Mouse (Mus musculus) megakaryocyte progenitor cell, adult 5-6 weeks (primary cell): ENCODE measurements around the gene Nrk. TPM values are rescaled to one million over a fixed set of nuclear protein-coding genes. Genes with fewer than 3 reads are reported as not detected.
A peak's percentile ranks its signal among the peaks of the same experiment; 100 is the strongest.

ENCODE experiments used
- ATAC-seq: replicated peaks from 2 replicates; pipeline ENCODE4 v1.8.0; 2016; ENCODE audit warnings: mild to moderate bottlenecking, moderate TSS enrichment, inconsistent platforms; ENCODE audit not compliant: poor library complexity
- total RNA-seq, 2 experiments: library from RNA; stranded (forward) in 1 of 2; stranded (reverse) in 1 of 2; fragments of 157-497, 149-512 nt in 1 of 2; fragments of 200-1000 nt in 1 of 2; gene quantifications; 2 replicates each; pipeline versions ENCODE4 v1.2.3 to v1.2.4; 2015 to 2017

The Nrk gene
- total RNA-seq (2015): 0.02 TPM in 1 of 2 replicates, not detected in the other
- not detected in 2 replicates for total RNA-seq (2017)

DNA sequence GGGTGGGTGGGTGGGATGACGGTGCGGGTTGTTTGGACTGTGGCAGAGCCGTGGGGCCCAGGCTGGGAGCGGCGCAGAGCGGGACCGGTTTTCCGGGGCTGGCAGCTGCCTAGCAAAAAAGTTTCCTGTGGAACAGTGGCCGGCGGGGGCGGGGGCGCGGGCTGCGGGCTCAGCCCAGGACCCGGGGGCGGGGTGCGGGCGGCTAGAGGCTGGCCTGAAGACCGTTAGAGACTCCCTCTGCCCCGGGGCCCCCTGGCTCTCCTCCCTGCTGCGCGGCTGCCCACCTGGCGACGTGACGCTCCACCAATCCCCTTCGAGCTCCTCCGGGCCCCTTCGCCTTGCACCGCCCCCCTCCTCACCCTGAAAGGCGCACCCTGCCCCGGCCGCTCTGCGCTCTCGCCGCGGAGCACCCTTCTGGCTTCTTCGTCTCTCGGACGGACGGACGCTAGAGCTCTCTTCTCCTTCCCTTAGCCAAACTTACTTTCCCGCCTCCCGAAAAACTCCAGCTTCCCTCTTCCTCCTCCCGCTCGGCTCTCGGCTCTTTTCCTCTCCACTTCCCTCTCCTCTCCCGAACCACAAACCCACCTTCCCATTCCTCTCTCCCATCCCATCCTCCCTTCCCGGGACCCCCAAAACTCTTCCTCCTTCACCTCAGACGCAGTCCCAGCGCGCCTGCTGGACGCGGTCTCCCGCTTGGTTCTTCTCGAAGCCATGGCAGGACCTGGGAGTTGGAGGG is at the start of gene Nrk:
Gene Nrk (plus strand): TSS at position 390 of the 736 bp plus-strand sequence.
- ATAC-seq: peak; percentile 34

DNA sequence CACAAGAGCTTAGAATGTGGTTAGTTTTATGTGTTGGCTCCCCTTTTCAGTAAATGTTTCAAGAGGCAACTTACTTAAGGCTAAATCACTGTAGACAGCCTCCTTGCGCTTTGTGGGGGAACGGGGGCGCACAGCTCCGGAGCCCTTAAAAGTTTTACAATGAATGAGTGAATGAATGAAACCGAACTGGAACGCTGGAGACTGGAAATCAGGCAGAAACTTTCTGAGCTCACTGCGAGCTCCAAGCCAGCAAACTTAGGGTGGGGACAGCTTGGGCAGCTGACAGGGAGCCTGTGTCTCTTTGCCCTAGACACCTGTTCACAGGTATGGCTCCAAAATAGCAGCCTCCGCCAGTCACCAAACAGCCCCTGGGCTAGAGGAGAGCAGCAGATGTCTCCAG is 864 bp upstream of the Nrk start:
- ATAC-seq: no peak

DNA sequence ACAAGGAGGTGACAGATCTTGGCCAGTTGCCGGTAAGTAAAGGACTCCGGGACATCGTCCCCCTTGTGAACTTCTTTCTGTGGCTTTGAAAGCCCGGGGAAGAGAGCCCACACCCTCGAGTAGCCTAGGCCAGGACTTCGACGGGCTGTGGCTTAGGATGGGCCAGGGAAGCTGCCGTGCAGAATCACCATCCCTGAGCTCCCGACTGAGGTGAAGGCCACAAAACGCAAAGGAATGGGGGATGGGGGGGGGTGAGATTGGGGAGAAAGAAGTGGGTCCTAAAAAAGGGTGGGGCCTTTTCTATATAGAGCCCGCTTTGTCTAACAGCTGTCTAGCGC is 516 bp downstream of the Nrk start:
- ATAC-seq: no peak

DNA sequence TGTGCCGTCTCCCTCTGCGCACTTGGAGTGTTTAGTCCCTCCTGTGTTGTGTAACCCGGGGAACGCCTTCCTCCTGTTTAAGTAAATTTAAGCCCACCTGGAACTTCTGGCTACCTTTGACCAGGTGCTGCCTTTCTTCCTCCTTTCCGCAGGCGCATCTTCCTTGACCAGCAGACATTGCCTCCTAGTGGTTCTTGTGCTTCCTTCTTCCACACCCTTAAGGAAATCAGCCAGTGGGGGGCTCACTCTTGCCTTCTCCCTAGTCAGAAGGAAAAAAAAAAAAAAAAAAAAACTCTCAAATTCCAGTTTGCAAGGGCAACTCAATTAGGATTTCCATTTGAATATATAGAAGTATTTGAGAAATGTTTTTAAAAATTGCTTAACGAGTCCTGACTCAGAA is 4.8 kb downstream of the Nrk start:
- no peak for ATAC-seq

DNA sequence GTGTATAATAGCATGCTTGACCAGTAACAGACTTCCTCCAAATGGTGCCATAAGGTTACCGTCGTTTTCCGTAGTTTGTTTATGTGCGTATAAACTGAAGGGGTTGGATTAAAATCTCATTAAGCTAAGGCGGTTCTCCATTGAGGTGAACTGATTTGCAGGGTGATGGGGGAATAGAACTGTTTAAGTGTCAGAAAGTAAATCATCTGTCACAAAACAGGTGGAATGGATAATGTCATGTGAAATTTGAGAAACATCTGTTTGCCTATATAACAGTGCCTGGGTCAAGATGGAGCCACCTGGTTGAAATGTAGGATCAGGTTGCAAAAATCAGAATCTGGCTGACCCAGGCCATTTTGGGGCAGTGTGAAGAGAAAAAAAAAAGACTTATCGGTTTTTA is 29.7 kb downstream of the Nrk start:
- no peak for ATAC-seq

DNA sequence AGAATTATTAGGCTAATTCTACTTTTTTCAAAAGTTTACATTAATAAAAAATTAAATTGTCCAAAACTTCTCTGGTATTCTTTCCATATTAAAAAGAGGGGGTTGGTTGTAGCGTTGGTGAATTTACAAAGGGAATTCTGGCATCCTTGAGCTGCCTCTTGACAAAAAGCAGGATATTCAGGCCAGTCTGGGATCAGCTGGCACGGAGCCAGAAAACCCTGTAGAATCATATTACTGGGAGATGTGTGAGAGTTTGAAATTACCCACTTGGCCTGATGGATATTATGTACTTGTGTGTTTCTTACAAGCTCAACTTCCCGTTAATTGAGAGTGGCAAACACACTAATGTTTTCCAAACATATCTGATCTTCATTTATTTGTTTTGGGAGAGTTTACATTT is 46.5 kb downstream of the Nrk start:
- no peak for ATAC-seq

DNA sequence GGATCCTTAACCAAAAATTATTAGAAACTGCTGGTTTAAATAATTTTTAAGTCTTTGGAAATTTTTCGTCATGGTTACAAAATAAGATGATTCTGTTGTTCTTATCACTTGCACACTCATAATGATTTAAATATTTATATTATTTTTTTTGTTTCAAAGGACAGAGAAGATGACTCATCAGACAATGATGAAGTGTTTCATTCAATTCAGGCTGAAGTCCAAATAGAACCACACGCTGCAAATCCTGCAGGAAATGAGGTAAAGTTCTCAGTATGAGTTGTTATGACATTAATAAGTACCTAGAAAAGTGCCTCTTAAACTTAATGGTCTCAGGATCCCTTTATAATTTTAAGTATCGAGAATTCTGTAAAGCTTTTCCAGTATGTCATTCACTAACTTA is 64.3 kb downstream of the Nrk start:
- no peak for ATAC-seq

DNA sequence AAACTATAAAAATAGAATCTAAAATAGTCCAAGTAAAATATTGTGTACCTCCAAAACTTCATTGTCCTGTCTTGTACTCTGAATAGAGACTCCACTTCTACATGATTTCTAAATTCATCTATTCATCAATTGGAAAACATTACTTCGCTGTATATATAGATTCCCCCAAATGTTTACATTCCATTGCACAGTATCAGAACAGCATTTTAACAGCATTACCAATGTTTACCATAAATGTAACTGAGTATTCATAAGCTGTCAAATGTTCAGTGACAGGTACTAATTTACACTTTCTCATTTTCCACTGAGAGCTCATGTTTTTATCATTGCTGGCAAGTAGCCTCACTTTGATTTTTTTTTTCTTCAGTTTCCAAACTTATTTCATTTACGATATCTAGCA is 65.0 kb downstream of the Nrk start:
- no peak for ATAC-seq

DNA sequence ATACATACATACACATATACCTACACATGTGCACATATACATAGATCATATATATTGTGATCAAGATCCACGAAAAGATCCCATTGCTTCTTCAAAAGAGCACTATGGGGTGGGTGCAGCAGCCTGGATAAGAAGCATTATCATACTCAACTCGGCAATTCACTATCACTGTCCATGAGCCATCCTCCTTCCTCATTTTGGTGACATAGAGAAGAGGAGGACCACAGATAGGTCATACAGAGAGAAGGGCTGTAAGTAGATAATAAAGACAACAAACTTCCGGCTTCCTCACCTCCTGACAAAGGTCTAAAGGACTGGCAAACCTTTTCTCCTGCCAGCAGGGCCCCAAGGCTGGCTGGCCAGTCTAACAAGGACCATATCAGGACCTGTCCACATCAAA is 100.3 kb downstream of the Nrk start:
- ATAC-seq: no peak

DNA sequence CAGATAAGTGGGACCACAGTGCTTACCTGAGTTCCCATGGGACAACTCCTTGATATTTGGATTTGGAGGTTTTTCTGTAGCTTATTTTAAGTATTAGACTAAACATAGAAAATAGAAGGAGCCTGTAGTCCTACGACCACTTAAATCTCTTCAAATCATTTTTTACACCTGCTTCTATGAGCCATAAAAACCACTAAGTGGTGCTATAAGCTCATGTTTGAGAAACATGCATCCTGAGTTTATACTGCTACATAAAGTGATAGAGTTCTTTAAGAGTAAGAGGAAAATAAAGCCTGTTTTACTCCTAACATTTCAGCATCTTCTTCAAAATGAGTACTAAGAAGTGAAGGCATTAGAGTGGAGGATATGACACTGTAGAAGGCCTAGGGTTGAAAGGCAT is 102.3 kb downstream of the Nrk start:
- no peak for ATAC-seq

DNA sequence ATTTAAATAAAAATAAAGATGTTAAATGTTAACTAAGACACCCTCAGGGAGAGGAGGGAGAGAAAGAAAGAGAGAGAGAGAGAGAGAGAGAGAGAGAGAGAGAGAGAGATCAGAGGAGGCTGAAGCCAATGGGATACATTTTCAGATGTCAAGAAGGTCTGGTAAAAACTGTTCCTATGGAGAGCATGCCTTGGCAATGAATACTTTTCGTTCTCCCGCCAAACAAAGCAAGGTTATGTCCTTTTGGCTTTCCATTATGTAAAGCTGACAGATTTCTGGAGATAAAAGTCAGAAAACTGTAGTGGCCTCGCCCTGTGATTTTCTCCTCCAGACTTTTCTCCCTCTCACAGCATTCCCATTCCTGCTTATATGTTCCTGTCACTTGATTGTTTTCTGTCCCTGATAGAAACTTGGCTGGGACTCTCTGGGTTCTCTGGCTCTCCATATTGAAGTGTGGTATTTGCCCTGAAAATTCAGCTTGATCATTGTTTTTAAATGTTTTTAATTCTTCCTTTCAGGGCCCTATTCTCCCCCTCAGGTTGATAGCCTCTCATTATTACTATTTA is 112.4 kb downstream of the Nrk start:
- no peak for ATAC-seq

DNA sequence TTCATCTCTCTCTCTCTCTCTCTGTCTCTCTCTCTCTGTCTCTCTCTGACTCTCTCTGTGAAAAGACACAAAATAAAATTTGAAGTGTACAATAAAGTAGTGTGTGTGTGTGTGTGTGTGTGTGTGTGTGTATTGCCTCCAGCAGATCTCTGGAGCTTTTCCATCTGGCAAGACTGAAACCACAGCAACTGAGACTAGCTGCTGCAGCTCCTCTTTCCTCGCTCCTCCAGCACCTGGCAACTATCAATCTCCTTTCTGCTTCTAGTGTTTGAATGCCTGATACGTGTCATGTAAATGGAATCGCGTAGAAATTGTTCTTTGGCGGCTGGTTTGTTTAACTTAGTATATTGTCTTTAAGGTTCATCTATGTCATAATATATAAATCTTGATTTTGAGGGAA is 113.1 kb downstream of the Nrk start:
- ATAC-seq: no peak

DNA sequence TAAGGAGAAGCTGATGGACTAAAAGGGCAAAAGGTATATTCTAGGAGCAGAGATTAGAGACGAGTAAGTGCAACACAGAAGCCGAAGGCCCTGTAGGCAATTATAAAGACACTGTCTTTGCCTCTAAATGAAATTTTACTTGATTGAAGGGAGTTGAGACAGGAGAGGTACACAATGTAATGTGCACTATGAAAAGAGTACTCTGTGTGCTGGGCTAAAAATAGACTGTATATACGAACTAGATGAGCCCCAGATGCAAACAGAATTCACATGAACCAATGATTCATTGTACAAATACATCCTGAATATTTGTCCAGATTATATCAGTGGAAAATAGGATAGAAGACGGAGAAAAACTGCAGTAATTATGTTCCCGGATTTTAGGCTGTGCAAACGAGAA is 113.7 kb downstream of the Nrk start:
- ATAC-seq: no peak

DNA sequence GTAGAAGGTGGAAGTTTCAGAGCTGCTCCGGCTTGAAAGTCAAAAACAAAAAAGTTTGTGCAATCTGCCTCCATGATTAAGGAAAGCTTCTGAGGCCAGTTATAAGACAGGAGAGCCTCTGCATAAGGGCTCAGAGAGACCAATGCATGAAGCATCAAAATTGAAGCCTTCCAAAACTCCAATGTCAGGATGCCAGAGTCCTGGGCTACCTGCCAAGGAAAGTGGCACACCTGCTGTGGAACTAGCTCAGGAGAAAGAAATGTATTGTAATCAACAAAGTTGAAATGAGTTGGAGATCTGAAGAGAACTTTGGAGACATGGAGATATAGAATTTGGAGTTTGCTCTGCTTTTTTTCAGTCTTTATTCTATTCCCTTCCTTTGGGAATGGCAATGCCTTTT is 123.4 kb downstream of the Nrk start:
- ATAC-seq: no peak

DNA sequence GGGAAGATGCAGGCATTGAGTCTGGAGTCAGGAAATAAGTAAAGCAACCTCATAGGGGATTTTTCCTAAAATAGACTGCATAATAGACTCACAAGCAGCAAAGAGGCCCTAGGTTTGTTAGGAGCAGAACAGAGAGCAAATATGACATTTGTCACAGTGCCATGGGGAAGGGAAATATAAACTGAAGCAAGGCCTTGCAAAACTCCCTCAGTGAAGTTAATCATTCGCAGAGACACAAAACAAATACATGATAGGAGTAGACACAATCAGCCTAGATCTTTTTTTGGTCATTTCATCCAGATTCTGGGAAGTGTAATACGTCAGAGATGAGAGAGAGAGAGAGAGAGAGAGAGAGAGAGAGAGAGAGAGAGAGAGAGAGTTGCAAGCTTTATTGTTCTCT is 125.1 kb downstream of the Nrk start:
- no peak for ATAC-seq

DNA sequence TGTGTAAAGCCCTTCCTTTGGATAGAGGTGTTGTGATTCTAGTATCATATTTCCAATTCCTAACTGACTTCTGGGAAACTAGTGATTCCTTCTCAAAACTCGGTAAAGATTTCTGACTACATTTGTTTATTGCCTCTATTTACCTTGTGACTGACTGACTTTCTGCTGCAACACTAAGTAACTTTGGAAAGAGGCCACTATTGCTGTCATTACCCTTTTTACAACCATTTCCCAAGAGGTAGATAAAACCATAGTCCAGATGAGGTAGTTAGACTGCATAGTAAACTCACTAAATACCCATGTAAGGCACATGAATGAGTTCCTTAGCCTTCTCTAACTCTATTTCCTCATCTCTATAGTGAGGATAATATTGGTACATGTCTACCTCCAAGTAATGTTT is 126.9 kb downstream of the Nrk start:
- no peak for ATAC-seq

DNA sequence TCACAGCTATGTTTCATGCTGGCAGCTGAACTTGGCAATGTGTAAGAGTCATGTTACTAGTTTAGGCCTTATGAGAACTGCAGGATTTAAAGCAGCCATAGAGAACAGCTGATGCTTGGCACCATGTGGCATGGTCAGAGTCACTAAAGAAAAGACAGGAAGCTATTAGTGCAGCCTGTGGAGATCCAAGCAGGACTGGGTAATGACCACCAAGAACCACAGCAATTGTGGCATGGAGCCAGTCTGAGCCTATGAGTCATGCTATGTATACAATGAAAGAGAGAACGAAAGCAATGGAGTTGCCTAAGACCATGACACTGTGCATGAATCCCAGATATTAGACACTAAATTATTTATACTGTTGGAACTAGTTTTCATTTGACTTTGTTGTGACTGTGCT is 137.7 kb downstream of the Nrk start:
- ATAC-seq: no peak

DNA sequence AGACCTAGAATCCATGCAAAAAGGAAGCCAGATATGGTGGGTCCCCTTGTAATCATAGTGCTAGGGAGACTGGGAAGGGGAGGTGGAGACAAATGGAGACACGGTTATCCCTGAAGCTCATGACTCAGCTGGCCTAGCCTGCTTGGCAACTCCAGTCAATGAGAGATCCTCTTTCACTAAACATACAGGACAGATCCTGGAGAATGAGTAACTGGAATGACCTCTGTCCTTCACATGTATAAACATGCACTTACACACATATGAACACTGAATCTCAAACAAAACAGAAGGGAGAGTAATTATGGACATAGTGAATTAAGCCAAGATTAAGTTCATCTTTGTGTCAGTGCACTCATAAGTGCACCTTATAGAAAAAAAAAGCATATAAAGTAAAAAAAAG is 138.9 kb downstream of the Nrk start:
- no peak for ATAC-seq

Other genes starting within 250 kb of the Nrk start
- gene Serpina7, start 170.8 kb downstream of the Nrk start, total RNA-seq (2015): not detected in 2 replicates
- gene Serpina7, start 170.8 kb downstream of the Nrk start, total RNA-seq (2017): not detected in 2 replicates
- gene 4930513O06Rik, start 171.8 kb downstream of the Nrk start, total RNA-seq (2015): not detected in 2 replicates
- gene 4930513O06Rik, start 171.8 kb downstream of the Nrk start, total RNA-seq (2017): not detected in 2 replicates